Mouse (Mus musculus): ENCODE data around the gene Gm5089. TPM values are rescaled to one million over a fixed set of nuclear protein-coding genes. Genes with fewer than 3 reads are reported as not detected.

The Gm5089 gene
- polyA plus RNA-seq (2017; shearing (Covaris generic)), result not detected

DNA sequence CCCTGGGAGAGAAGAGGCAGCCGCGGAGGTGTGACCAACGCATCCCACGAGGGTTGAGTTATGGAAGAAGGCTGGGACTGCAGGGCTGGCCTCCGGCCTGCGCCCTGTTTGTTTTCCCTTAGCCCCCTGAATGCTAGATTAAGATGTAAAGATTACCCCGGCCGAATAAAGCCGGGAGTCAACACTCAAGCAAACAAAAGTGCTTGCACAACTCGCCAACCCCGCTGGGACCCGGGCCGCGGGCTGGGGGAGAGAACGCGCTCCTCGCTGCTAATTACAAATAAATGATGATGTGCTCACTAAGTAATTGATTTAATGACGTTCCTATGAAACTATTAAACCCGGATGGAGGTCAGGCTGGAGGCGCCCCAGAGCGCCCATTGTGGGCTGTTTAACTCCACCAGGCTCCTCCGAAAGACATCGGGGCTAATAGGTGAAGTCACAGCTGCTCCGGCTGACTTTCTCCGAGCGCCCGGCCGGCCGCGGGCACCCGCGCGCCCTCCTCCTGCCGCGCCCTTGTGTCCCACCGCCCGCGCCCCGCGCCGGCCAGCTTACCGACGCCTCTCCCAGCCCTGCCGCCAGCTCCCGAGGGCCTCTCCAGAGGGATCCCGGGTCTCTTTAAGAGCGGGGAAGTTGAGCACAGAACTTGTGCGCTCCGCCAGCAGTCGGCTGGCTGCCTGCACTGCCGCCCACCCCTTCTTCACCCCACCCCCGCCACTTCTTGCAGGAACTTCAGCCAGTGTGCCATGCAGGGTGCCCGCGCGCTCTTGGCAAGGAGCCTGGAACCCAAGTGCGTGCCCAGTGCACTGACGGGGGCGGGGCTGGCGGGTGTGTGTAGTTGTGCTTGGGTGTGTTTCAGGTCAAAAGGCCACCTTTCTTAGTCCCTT lies at the start of gene Gm5089:
Gene Gm5089, minus strand, starts transcription at position 620 of the 887 bp plus-strand sequence.

DNA sequence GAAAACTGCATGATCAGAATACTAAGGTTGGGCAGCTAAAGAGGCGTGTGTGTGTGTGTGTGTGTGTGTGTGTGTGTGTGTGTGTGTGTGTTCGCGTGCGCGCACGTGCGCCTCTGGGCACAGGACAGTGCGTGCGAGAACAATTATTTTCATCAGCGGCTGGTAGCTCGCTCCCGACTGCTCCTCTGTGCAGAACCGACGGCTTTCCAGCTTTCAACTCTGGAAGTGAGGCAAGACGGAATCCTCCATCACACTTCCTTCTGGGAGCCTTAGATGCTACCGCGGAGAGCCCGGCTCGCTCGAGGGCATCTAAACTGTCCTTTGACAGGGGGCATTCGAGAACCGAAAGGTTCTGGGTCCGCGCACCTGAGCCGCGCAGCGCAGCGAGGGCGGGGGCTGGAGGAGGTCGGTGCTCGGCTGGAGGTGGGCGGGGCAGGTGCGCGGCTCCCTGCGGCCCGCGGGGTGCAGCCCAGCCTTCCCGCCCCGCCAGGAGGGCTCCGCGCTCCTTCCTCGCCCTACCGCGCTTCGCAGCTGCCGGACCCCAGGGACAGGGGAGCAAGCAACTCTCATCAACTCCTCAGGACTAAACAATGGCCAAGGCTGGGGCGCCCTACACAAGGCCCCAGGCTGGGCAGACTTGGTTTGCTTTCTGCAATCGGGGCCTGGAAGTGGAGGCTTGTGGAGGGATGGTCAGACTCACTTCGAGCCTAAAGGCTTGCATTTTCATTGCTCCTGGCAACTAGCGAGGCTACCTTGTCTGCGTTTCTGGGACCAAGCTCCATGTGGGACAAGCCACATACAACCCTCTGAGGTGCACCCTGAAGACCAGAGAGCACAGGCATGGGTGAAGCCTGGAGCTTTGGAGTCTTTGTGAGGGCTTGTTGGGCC lies 39.8 kb upstream of the Gm5089 start, which contains the start of gene Gm10837:
Gene Gm10837, plus strand, starts transcription at position 146 of the 888 bp plus-strand sequence.

DNA sequence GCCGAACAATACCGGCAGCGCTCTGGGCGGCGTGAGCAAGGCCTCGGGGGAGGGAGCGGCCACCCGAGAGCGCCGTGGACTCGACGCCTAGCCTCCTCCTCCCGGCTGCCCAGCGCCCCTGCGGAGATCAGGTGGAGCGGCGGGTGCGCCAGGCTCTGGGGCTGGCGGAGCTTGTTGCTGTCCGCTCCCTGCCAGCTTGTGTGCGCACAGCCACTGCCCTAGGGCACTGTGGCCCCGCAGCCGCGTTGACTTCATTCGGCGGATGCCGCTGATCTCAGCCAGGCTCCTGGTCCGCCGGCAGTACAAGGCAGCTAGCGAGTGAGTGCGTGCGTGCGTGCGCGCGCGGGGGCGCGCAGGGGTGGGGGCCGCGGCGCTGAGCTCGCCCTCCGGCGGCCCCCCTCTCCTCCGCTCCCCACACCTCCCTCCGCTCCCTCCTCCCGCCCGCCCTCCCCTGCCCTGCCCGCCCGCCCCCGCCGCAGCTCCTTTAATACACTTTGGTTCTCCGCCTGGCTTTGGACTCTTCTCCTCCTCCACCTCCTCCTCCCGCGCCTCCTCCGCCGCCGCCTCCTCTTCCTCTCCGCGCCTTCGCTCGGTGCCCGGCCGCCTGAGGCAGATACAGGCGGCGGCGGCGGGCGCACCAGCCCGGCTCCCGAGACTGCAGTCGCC lies 24.1 kb upstream of the Gm5089 start, which contains the start of gene Zic2:
Gene Zic2, plus strand, starts transcription at position 545 of the 666 bp plus-strand sequence.

DNA sequence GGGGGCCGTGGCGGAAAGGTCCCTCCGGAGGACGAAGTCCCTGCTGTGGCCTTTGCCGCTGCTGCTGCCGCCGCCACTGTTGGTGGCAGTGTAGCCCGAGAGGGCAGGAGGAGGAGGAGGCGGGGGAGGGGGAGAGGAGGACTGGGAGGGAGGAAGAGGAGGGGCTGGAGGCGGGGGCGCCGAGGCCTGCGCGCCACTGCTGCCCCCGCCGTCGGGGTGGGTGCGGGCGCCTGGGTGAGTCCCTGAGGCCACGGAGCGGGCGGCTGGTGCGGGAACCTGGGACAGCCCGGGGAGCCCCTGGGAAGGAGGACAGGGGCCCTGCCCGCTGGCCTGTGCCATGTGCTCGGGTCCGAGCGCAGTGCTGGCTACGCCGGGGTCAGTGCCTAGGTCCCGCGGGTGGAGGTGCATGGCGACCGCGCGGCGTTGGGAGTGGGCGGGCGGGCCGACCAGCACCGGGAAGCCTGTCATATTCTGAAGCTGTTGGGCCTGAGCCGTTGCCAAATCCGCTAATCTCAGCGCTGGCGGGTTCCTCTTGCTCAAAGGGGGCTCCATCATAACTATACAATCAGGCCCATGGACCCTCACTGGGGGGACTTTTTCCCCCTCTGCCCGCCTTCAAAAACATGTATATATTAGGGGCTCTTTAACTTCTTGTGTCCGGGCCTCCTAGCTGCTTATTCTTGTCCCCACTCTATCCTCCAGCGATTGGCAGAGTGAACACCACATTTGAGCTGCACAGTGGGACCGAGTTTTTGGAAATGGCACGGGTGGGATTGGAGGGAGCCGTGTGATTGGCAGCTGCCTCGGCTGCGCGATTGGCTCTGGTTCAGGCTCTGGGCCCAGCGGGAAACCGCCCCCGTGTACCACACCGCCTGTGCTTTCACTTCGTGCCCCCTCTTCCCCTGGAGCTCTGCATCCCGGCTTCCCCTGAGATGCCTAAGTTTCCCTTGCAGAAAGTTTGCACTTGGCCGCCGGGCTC lies 14.1 kb upstream of the Gm5089 start, which contains the start of gene Zic5:
Gene Zic5, minus strand, starts transcription at position 915 of the 979 bp plus-strand sequence.

Other genes starting within 250 kb of the Gm5089 start
- 0.07 TPM for gene Zic5, start 14.6 kb upstream of the Gm5089 start, polyA plus RNA-seq (2017; shearing (Covaris generic))
- gene Zic2, start 24.3 kb upstream of the Gm5089 start, polyA plus RNA-seq (2017; shearing (Covaris generic)), result not detected
- not detected for gene Gm10837, start 39.5 kb upstream of the Gm5089 start, polyA plus RNA-seq (2017; shearing (Covaris generic))
- gene Pcca, start 83.2 kb upstream of the Gm5089 start, polyA plus RNA-seq (2017; shearing (Covaris generic)), result 31.9 TPM